Mouse (Mus musculus): ENCODE results near the gene Tmc8. TPM values are rescaled to one million over a fixed set of nuclear protein-coding genes. Genes with fewer than 3 reads are reported as not detected.
"Not testable (repeated sequence)": the region's sequence is repeated elsewhere in the genome, so short reads cannot be mapped to it uniquely, and the experiment has no call there.

The Tmc8 gene
- polyA plus RNA-seq, 1 experiment from 2014 or later: 1.2 TPM

DNA sequence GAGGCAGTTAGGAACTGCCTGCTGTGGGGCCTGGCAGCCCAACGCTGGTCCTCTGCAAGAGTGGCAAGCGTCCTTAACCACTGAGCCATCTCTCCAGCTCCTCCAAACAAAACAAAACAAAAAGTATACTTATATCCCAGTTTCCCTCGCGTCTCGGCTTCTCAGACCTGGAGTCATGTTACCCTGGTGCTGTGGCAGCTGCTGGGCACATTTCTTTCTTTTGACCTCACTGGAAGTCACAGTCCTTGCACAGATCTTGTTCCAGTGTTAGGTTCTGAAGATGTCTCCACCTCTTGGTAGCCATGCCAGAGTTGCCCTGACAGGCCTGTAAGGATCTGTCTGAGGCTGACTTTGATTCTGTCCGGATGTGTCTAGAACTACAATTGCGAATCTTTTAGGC is 19.8 kb downstream of the Tmc8 start:
- H3K4me2 ChIP-seq (replicated peaks): no peak overlapping the region
- no peak overlapping the region for H3K27ac ChIP-seq
- 69% methylated on average over 7 of the region's 7 CpGs for WGBS
- H3K9me3 ChIP-seq (replicated peaks): no peaks in the 10 kb centered on the region
- H3K27me3 ChIP-seq: no peaks in the 10 kb centered on the region; the same call in 1 of the 2 replicates
- H3K4me3 ChIP-seq: no peak overlapping the region
- H3K4me1 ChIP-seq: no peaks in the 10 kb centered on the region; the same call in 1 of the 2 replicates
- no peak overlapping the region for H3K9ac ChIP-seq
- no peak for ATAC-seq (ENCODE audit: low FRiP score)
- no peaks in the 10 kb centered on the region for H3K36me3 ChIP-seq

DNA sequence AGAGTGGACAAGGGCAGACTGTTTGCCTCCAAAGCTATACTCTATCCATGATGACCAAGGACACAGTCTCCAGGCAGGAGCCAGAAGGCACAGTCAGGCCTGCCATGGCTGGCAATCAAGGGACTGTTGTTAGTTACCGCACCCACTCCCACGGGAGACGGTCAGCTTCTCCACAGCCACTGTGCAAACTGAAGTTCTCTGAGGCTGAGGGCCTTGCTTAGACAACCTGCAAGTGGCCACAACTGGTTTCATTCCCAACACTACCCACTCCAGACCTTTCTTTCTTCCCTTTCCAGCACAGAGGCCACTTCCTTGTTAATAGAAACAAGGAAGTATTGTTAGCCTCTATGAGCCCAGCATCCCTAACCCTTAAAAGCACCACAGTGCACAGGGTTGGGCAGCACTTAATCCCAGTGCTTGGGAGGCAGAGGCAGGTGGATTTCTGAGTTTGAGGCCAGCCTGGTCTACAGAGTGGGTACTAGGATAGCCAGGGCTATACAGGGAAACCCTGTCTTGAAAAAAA is 21.4 kb downstream of the Tmc8 start:
- Histone ChIP-seq H3K4me2 (replicated peaks) (no peak overlapping the region), H3K27ac (no peak overlapping the region), H3K9me3 (replicated peaks) (no peaks in the 10 kb centered on the region), H3K4me1 (no peaks in the 10 kb centered on the region; the same call in 1 of the 2 replicates), H3K27me3 (no peaks in the 10 kb centered on the region), H3K4me3 (no peak overlapping the region), H3K36me3 (no peaks in the 10 kb centered on the region), H3K9ac (no peak overlapping the region)
- no peak for ATAC-seq (ENCODE audit: low FRiP score)
- WGBS: 93% methylated on average over 3 of the region's 3 CpGs

DNA sequence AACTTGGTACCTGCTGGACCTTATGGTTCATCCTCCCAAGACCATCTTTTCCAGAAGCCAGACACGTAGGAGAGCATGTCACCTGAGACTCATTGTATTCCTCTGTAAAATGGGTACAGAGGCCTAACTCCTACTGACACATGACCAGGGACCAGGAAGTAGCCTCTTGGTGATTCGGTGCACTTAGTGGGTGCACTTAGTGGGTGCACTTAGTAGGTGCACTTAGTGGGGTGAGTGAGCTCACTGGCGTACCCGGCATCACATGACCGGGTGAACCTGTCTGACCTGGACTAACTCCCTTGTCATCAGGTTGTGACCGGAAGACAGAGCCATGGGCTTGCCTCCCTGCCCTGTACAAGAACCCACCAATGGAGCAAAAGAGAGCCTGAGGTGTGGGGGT is 24.9 kb downstream of the Tmc8 start:
- Histone ChIP-seq H3K27ac (no peak overlapping the region), H3K4me1 (peaks cover 17% of the 10 kb centered on the region), H3K36me3 (no peaks in the 10 kb centered on the region), H3K9ac (no peak overlapping the region), H3K9me3 (replicated peaks) (no peaks in the 10 kb centered on the region), H3K4me3 (no peak overlapping the region), H3K27me3 (peaks cover 15% of the 10 kb centered on the region), H3K4me2 (replicated peaks) (no peak overlapping the region)
- no peak for ATAC-seq (ENCODE audit: low FRiP score)
- WGBS: 93% methylated on average over 6 of the region's 6 CpGs

DNA sequence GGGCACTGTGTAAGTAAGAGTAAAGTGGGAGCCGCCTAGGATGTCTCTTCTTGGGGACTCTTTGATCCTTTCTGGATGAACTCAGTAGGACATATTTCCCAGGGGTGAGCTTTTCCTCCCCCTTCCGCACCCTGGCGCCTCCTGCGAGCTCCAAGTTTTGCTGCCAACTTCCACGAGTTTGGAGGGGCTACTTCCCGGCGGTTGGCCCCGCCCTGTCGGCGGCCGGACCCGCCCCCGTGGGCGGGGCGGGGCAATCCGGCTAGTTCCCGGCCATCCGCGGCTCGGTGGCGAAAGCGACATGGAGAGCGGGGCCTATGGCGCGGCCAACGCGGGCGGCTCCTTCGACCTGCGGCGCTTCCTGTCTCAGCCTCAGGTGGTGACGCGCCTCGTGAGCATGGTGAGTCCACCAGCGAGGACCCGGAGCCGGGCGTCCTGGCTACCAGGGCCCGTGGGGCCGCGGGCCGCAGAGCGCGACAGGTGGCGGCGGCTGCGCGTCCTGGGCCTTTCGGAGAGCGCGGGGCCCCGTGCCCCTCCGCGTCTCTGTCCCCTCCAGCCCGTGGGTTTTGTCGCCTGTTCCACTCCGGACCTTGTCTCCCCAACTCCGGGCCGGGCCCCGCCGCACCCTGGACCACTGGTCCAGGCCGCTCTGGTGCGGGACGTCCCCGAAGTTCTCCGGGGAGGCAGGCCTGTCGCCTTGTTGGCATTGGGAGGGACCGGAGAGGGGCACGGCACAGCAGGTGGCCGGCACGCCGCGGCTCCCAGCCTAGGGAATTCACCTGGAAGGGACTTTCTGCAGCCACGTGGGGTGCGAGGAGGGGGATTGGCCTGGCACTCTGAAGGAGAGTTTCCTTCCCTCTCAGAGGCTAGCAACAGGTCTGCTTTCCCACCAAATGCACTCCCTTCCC is 27.8 kb downstream of the Tmc8 start, which contains the start of the genes Gm20708 and Syngr2:
Gm20708 (plus strand) TSS at position 262 of the 905 bp plus-strand sequence.
Syngr2 (plus strand) TSS at position 262 of the 905 bp plus-strand sequence.
- peak within 1 kb of the TSS; percentile 52 for H3K4me3 ChIP-seq
- H3K27me3 ChIP-seq: peaks cover 15% of the 10 kb centered on the region
- H3K9ac ChIP-seq: peak within 1 kb of the TSS; percentile 72
- WGBS: under 1% methylated on average over 75 of the region's 75 CpGs
- H3K9me3 ChIP-seq (replicated peaks): no peaks in the 10 kb centered on the region
- peak; percentile 35; the same call in 1 of the 2 replicates for ATAC-seq (ENCODE audit: low FRiP score)
- peak within 1 kb of the TSS; percentile 97 for H3K4me2 ChIP-seq (replicated peaks)
- peaks cover 17% of the 10 kb centered on the region for H3K4me1 ChIP-seq
- no peak within 1 kb of the TSS for H3K27ac ChIP-seq
- H3K36me3 ChIP-seq: peaks cover 19% of the 10 kb centered on the region

DNA sequence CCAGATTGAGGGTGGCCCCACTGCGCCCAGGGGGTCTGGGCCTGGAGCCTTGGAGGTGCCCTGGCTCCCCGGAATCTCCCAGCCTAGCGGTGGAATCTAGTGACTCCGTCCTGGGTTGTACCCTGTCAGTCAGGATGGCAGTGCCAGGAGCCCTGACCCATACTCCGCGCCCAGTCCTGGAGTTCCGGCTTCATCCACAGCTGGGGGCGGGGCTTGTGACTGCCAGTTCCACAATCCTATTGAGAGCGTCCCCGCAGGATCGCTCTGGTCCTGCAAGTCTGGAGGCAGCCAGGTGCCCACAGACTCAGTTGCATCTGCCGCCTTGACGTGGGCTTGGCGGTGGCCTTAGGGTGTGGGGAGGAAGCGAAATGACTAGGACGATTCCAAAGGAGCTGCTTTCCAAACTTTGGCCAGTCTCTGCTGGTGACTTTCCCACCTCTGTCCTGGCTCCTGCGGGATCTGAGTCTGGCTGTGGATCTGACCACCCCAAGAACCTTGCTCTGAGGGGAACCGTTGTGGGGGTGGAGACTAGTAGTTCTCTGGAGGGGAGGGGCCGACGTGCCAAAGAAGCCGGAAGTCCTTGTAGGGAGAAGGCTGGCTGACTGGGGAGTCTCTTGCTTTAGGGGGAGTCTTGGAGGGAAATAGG is 28.6 kb downstream of the Tmc8 start:
- Histone ChIP-seq H3K9me3 (replicated peaks) (no peaks in the 10 kb centered on the region), H3K9ac (peak overlapping the region; percentile 72), H3K36me3 (peaks cover 24% of the 10 kb centered on the region), H3K4me2 (replicated peaks) (peak overlapping the region; percentile 97), H3K27me3 (peaks cover 15% of the 10 kb centered on the region), H3K4me3 (peak overlapping the region; percentile 52), H3K4me1 (peaks cover 17% of the 10 kb centered on the region), H3K27ac (no peak overlapping the region)
- ATAC-seq (ENCODE audit: low FRiP score): peak; percentile 57
- under 1% methylated on average over 21 of the region's 21 CpGs for WGBS

DNA sequence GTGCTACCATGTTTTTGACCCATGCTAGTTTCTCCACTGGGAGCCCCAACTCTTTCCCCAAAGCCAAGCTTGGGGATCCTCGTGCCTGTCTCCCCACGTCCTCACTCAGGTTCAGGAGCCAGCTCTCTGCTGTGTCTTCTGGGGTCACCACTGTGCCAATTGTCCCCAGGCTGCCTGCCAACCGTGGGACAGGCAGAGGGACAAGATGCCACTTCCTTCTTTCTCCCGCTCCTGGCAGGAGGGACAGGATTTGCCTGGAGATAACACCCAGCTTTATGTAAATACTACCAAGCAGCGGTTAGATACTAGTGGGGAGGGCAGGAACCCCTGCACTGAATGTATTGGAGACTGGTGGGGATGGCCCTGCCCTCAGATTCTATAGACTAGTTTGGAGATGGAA is 32.0 kb downstream of the Tmc8 start:
- Histone ChIP-seq H3K9ac (no peak overlapping the region), H3K36me3 (peaks cover 33% of the 10 kb centered on the region), H3K9me3 (replicated peaks) (no peaks in the 10 kb centered on the region), H3K27me3 (peaks cover 15% of the 10 kb centered on the region), H3K4me2 (replicated peaks) (no peak overlapping the region), H3K4me1 (peaks cover 17% of the 10 kb centered on the region), H3K27ac (no peak overlapping the region), H3K4me3 (no peak overlapping the region)
- WGBS: 88% methylated on average over 5 of the region's 5 CpGs
- ATAC-seq (ENCODE audit: low FRiP score): no peak

DNA sequence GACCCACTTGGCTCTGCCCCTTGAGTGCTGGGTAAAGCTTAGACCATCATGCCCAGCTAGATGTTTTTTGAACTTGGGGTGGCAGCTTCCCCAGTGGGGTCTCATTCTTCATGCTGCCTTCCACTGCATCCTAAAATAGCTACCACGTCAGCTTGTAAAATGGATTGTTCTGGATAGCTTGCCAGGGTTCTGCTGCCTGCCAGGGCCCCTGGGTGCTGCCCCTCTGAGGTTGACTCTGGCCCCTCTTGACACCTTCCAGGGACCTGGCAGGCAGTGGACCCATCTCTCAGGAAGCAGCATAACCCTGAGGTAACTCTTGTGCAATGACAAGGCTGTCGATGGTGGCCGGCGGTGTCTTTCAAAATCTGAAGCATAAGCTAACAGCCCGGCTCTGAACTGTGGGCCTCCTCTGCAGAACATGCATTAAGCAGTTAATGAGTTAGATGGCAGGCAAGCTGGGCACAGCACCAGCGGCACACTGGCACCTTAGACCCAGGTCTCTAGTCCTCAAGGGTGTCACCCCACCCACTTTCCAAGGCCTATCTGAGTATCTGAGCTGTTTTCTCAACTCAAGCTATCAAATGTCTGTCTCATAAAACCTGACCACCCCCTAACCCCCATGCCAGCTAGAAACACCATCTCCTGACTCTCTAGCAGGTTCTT is 33.0 kb downstream of the Tmc8 start:
- Histone ChIP-seq H3K9ac (no peak overlapping the region), H3K36me3 (peaks cover 34% of the 10 kb centered on the region), H3K4me3 (no peak overlapping the region), H3K4me2 (replicated peaks) (no peak overlapping the region), H3K27ac (no peak overlapping the region), H3K27me3 (peaks cover 5% of the 10 kb centered on the region), H3K4me1 (peaks cover 18% of the 10 kb centered on the region), H3K9me3 (replicated peaks) (no peaks in the 10 kb centered on the region)
- ATAC-seq (ENCODE audit: low FRiP score): no peak
- 94% methylated on average over 6 of the region's 6 CpGs for WGBS

DNA sequence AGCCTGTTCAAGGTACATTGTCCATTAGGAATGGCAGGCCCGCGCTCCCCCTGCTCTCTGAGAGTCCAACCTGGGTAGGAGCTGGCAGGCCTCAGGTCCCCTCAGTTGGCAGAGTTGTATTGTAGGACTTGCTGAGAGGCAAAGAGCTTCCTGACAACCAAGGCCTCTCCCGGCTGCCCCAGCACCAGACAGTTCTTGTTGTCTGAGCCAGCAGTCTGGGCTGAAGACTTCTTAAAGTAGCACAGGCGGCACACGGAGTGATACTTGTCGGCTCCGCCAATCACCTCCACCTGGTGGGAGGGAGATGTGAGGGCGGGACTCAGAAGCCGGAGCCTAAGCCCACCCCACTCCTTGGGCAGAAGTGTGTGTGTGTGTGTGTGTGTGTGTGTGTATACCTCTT is 34.0 kb downstream of the Tmc8 start:
- not testable (repeated sequence) for H3K27me3 ChIP-seq; H3K9ac ChIP-seq; ATAC-seq (ENCODE audit: low FRiP score); H3K4me3 ChIP-seq; H3K27ac ChIP-seq; H3K9me3 ChIP-seq (replicated peaks); H3K4me1 ChIP-seq; H3K4me2 ChIP-seq (replicated peaks)
- H3K36me3 ChIP-seq: peaks cover 34% of the 10 kb centered on the region
- 86% methylated on average over 9 of the region's 9 CpGs for whole genome bisulfite sequencing

DNA sequence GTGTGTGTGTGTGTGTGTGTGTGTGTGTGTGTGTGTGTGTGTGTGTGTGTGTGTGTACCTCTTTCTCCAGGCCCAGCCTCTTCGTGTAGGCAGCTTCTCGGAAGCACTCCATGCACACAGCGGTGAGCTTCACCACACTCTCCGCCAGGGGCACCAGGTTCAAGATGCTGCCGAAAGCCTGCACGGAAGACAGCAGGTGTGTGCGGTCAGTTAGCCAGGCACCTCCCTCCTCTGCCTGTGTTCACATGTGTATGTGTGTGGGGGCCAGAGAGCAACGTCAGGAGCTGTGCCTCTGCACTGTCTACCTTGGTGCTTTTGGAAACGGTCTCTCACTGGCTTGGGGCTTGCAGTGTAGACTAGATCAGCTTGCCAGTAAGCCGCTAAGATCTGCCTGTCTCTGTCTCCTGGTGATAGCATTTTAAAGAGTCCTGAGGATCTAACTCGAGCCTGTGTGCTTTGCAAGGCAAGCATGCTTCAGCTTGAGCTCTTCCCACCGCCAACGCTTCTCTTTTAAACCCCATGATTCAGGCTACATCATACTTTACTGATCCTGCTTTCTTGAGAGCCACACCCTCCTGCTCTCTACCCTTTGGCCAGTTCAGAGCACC is 34.6 kb downstream of the Tmc8 start:
- Histone ChIP-seq H3K27me3 (no peaks in the 10 kb centered on the region), H3K36me3 (peaks cover 34% of the 10 kb centered on the region), H3K4me1 (peaks cover 4% of the 10 kb centered on the region; the same call in 1 of the 2 replicates), H3K9ac (no peak overlapping the region), H3K4me2 (replicated peaks) (no peak overlapping the region), H3K27ac (no peak overlapping the region), H3K9me3 (replicated peaks) (no peaks in the 10 kb centered on the region), H3K4me3 (no peak overlapping the region)
- WGBS: 92% methylated on average over 13 of the region's 13 CpGs
- ATAC-seq (ENCODE audit: low FRiP score): no peak

DNA sequence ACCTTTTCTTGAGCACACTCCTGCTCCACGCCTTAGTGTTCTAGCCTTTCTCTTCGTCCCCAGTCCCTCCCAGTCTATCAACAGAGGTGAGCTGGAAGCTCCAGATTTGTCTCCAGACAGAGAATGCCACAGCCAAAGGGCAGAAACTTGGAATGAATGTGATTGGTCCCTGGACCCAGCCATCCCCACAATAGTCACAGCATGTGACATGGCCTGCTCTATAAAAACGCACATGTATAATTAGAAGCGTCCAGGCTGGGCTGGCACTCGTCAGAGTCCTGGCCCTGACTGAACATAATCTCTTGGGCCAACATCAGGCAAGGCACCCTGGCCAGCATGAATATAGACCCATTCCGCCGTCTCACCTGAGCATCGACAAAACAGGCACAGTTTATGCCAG is 37.2 kb downstream of the Tmc8 start:
- Histone ChIP-seq H3K27me3 (no peaks in the 10 kb centered on the region), H3K27ac (peak overlapping the region; percentile 23; the same call in 1 of the 2 replicates), H3K9ac (no peak overlapping the region), H3K4me1 (peaks cover 6% of the 10 kb centered on the region), H3K4me2 (replicated peaks) (no peak overlapping the region), H3K4me3 (no peak overlapping the region), H3K9me3 (replicated peaks) (no peaks in the 10 kb centered on the region), H3K36me3 (peaks cover 24% of the 10 kb centered on the region)
- 74% methylated on average over 8 of the region's 8 CpGs for WGBS
- no peak for ATAC-seq (ENCODE audit: low FRiP score)

DNA sequence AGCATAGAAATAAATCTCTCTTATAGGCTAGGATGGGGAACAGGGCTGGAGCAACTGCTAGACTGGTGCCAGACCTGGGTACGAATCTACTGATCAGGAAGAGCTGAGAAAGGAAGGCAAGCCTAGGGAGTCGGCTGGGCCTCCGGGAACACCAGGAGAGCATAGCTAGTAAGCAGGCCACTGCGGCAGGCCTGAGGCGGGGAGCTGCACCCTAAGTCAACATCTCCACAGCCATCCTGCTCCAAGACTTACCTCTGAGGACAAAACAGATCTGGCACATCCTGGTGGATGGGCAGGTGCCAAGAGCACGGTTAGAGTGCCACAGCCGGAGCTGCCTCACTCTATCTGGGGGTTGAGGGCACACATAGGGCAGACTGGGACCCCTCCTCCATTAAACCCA is 38.3 kb downstream of the Tmc8 start:
- H3K4me1 ChIP-seq: peaks cover 13% of the 10 kb centered on the region
- 96% methylated on average over 7 of the region's 7 CpGs for WGBS
- peaks cover 16% of the 10 kb centered on the region for H3K36me3 ChIP-seq
- H3K27me3 ChIP-seq: no peaks in the 10 kb centered on the region
- no peak overlapping the region for H3K27ac ChIP-seq
- no peaks in the 10 kb centered on the region for H3K9me3 ChIP-seq (replicated peaks)
- ATAC-seq (ENCODE audit: low FRiP score): no peak
- no peak overlapping the region for H3K4me2 ChIP-seq (replicated peaks)
- no peak overlapping the region for H3K4me3 ChIP-seq
- no peak overlapping the region for H3K9ac ChIP-seq
